Mouse (Mus musculus) hindbrain, embryonic 15.5 days (tissue): ENCODE measurements around the gene Gm37419. TPM values are rescaled to one million over a fixed set of nuclear protein-coding genes. Genes with fewer than 3 reads are reported as not detected.

Experiments used
- ATAC-seq: fragments of 200-750 bp; cut with Nextera tagmentation; 2 replicates; pipeline ENCODE4 v1.8.0; 2017; ENCODE audit warnings: low read depth, moderate number of reproducible peaks, moderate TSS enrichment; ENCODE audit not compliant: low FRiP score
- H3K27ac ChIP-seq: fragments of 300-500 bp; sonication (generic); replicated peaks from 2 replicates; pipeline ENCODE4 v1.5.1; 2015; ENCODE audit warnings: mild to moderate bottlenecking, inconsistent platforms
- H3K27me3 ChIP-seq: fragments of 300-500 bp; sonication (generic); 2 replicates; pipeline ENCODE4 v1.6.1; 2015; ENCODE audit warnings: control low read depth, inconsistent platforms
- H3K36me3 ChIP-seq: fragments of 300-500 bp; sonication (generic); 2 replicates; pipeline ENCODE4 v1.6.1; 2015; ENCODE audit warnings: control low read depth, inconsistent platforms
- H3K4me1 ChIP-seq: fragments of 300-500 bp; sonication (generic); replicated peaks from 2 replicates; pipeline ENCODE4 v1.6.1; 2015; ENCODE audit warnings: control low read depth, inconsistent platforms
- H3K4me2 ChIP-seq: fragments of 300-500 bp; sonication (generic); 2 replicates; pipeline ENCODE4 v1.6.1; 2015; ENCODE audit warnings: moderate library complexity, mild to moderate bottlenecking, inconsistent platforms
- H3K4me3 ChIP-seq: fragments of 300-500 bp; sonication (generic); 2 replicates; pipeline ENCODE4 v1.5.1; 2015; ENCODE audit warnings: mild to moderate bottlenecking, inconsistent platforms
- H3K9ac ChIP-seq: fragments of 300-500 bp; sonication (generic); 2 replicates; pipeline ENCODE4 v1.6.1; 2015; ENCODE audit warnings: inconsistent platforms
- H3K9me3 ChIP-seq: fragments of 300-500 bp; sonication (generic); 2 replicates; pipeline ENCODE4 v1.6.1; 2016; ENCODE audit warnings: control low read depth, inconsistent platforms
- WGBS: fragments of 180-500 bp; shearing (Covaris S2); methylation state at CpG from one replicate; pipeline ENCODE4 v1.1.7; 2015; 5-methylcytosine and 5-hydroxymethylcytosine counted together
- polyA plus RNA-seq: library from polyadenylated mRNA; unstranded; fragments of >200 nt; fragmentation: Nextera tagmentation; extraction: Ambion mirVana; gene quantifications from 2 replicates; pipeline ENCODE4 v1.2.1, GENCODE M21; 2015

Gene Gm37419
- polyA plus RNA-seq, 1 experiment from 2014 or later, result not detected

DNA sequence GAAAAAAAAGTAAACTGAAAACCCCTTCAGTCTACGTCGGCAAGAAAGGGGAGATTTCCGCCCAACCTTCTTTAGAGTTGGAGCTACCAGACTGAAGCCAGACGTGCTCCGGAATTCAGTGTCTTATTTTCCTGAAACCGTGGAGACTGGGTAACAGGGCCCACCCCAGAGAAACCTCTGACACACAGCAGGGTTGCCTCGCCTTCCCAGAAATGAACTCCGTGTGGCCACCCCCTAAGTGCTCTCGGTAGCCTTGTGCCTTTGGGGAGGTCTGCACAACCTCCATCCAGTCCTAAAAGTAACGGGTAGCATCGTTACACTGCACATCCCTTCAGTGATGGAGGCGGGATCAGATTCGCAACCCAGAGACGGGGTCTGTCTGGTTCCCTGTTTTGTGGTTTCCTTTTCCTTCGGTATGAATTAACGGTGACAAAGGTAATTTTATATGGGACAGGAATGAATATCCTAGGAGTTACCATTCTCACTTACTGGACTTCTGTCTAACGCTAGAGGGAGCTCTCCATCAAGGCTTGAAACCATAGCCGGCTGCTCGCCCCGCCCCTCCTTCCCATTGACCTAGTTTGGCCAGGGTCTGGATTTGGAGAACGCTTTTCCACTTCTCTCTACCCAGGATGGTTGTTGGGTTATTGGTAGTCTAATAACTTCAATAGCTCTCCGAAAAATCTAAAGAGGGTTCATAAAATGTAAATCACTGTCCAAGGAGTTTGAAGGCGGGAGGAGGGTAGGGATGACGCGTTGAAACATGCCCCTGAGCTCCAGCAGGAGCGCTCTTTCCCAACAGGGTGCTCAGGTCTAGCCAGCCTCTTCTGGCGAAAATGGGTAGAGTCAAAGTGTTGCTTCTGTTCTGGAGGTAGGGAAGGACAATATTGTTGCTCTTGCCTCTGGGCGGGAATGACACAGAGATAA, 6.1 kb upstream of the Gm37419 start:
- peak overlapping the region; percentile 43 for H3K4me3 ChIP-seq
- H3K4me2 ChIP-seq, result peak overlapping the region; percentile 99
- peak; percentile 80 for ATAC-seq
- no peaks in the 10 kb centered on the region for H3K36me3 ChIP-seq
- peaks cover 63% of the 10 kb centered on the region for H3K4me1 ChIP-seq
- 3% methylated on average over 28 of the region's 28 CpGs for WGBS
- H3K9ac ChIP-seq, result peak overlapping the region; percentile 40; the same call in 1 of the 2 replicates
- 0 out of 2 replicates have a peak overlapping the region, but pooled peaks have one; percentile 45 for H3K27ac ChIP-seq
- H3K27me3 ChIP-seq, result peaks cover 45% of the 10 kb centered on the region
- H3K9me3 ChIP-seq, result no peaks in the 10 kb centered on the region

- under 1% methylated on average over 33 of the region's 33 CpGs for WGBS
- peaks cover 68% of the 10 kb centered on the region for H3K4me1 ChIP-seq
- peak; percentile 35 for ATAC-seq
- peak overlapping the region; percentile 40 for H3K9ac ChIP-seq
- no peaks in the 10 kb centered on the region for H3K9me3 ChIP-seq
- H3K4me2 ChIP-seq, result peak overlapping the region; percentile 99
- H3K4me3 ChIP-seq, result peak overlapping the region; percentile 43
- peak overlapping the region; percentile 45; the same call in 1 of the 2 replicates for H3K27ac ChIP-seq
- H3K27me3 ChIP-seq, result peaks cover 45% of the 10 kb centered on the region
- H3K36me3 ChIP-seq, result no peaks in the 10 kb centered on the region
Measured at GRCm38 (mm10) chr16:23982891-23983588, 5.2 kb upstream of the Gm37419 start.

DNA sequence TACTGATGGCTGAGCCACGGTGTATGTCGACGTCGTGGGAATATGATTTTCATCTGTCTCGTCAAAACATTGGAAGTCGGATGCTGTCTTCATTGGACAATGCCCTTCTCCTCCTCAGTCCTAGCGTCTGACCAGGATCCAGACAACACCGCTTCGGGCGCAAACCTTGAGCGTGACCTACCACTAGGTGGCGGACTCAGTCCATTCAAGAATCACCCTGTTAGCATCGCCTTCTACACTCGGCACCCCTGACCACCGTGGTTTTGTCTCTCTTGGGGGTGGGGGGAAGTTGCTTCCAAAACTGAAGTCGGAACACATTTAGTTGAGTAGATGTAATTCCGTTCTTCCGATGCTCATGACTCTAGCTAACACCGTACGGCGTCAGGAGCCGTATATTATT, 4.1 kb upstream of the Gm37419 start:
- Histone ChIP-seq H3K9ac (peak overlapping the region; percentile 31), H3K36me3 (no peaks in the 10 kb centered on the region), H3K4me1 (peaks cover 68% of the 10 kb centered on the region), H3K4me3 (peak overlapping the region; percentile 34), H3K27me3 (peaks cover 42% of the 10 kb centered on the region), H3K27ac (no peak overlapping the region), H3K4me2 (peak overlapping the region; percentile 99), H3K9me3 (no peaks in the 10 kb centered on the region)
- 2% methylated on average over 22 of the region's 22 CpGs for WGBS
- peak; percentile 40; the same call in 1 of the 2 replicates for ATAC-seq

DNA sequence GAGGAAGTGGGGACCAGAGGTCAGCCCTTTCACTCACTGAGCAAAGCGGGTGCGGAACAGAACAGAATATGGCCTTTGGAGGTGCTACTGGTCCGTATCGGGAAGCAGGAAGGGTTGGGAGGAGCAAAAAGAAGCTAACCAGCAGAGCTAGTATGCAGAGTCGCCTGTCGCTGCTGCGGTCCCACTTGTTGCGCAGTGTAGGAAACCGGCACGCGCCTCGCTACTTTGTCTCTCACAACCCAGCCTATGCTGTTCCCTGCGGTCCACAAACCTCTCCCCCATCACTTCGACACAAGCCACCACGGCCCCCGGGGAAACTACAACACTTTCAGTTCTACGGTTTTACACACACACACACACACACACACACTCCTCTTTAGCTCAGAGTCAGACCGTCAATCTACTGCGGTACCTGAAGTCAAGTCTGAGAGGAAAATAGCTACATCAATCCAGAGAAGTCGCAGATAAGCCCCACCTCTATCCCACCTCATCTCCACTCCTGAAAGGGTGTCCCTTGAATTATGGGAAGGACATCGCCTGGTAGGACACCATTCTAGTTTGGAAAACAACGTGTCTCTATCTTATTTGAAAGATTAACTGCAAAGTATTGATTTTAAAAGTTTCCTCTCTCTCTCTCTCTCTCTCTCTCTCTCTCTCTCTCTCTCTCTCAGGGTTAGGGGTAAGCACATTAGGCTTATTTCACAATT, 3.4 kb upstream of the Gm37419 start:
- under 1% methylated on average over 21 of the region's 22 CpGs for WGBS
- Histone ChIP-seq H3K4me2 (peak overlapping the region; percentile 99), H3K4me3 (peak overlapping the region; percentile 34), H3K36me3 (no peaks in the 10 kb centered on the region), H3K27ac (peak overlapping the region; percentile 31), H3K27me3 (peaks cover 35% of the 10 kb centered on the region), H3K9ac (peak overlapping the region; percentile 31), H3K4me1 (peaks cover 68% of the 10 kb centered on the region), H3K9me3 (no peaks in the 10 kb centered on the region)
- no peak for ATAC-seq

DNA sequence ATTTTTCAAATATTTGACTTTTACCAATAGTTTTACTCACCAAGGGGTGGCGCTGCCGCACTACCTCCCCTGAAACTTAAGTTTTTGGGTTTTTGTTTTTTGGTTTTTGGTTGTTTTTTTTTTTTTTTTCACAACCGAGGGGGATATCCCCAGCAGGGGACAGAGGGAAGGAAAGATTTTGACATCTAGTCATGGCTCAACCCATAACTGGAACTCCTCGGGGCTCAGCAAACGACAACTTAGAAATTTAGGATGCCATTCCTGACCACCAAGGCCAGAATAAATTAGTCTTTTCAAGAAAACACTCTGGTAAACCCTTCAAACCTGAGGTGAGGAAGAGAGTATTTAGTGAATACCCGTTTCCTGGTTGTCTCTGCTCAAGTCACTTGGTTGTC, 2.8 kb upstream of the Gm37419 start:
- Histone ChIP-seq H3K27ac (no peak overlapping the region), H3K36me3 (no peaks in the 10 kb centered on the region), H3K4me3 (peak overlapping the region; percentile 34; the same call in 1 of the 2 replicates), H3K9me3 (no peaks in the 10 kb centered on the region), H3K27me3 (peaks cover 30% of the 10 kb centered on the region), H3K4me2 (peak overlapping the region; percentile 99), H3K9ac (no peak overlapping the region), H3K4me1 (peaks cover 70% of the 10 kb centered on the region)
- WGBS, result 5% methylated on average over 6 of the region's 6 CpGs
- ATAC-seq, result no peak

DNA sequence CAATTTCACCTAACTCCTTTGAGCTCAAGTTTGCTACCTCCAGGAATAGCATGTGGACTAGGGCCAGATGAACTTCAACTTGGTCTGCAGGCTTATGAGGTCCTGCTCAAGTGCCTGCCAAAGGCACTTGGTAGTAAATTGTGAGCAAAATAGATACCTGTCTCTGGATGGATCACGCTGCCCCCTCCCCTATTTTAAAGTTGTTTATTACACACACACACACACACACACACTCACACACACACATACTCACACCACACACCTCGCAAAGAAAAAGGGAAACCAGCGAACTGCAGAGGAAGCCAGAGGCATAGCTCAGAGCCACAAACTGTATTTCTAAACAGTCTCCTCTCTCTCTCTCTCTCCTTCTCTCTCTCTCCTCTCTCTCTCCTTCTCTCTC, 2.1 kb upstream of the Gm37419 start:
- Histone ChIP-seq H3K9ac (no peak overlapping the region), H3K4me2 (peak overlapping the region; percentile 99), H3K27ac (no peak overlapping the region), H3K36me3 (no peaks in the 10 kb centered on the region), H3K4me3 (peak overlapping the region; percentile 81), H3K27me3 (peaks cover 27% of the 10 kb centered on the region), H3K9me3 (no peaks in the 10 kb centered on the region), H3K4me1 (peaks cover 69% of the 10 kb centered on the region)
- no peak for ATAC-seq
- WGBS, result 4% methylated on average over 2 of the region's 3 CpGs

DNA sequence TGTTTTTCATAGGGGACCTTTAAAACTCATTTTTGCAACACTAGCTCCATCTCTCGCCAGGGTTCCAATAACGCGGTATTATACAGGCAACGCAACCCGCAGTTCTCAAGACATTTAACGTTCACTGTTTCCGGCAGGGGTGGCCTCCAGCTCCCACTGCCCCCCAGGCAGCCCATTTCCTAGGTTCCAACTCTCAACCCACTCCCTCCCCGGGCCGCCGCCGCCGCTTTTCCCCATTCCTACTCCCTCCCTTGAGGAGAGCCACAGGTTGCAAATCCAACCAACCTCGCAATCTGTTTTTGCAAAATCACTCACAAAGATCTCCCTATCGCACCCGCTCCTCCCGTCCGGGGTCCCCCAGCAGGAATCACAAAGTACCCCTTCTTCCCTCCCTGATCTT, 1.4 kb upstream of the Gm37419 start:
- H3K36me3 ChIP-seq, result no peaks in the 10 kb centered on the region
- H3K27me3 ChIP-seq, result peaks cover 22% of the 10 kb centered on the region
- H3K9ac ChIP-seq, result peak overlapping the region; percentile 68
- peaks cover 62% of the 10 kb centered on the region for H3K4me1 ChIP-seq
- H3K27ac ChIP-seq, result no peak overlapping the region
- no peaks in the 10 kb centered on the region for H3K9me3 ChIP-seq
- H3K4me2 ChIP-seq, result peak overlapping the region; percentile 99
- peak overlapping the region; percentile 81 for H3K4me3 ChIP-seq
- under 1% methylated on average over 17 of the region's 17 CpGs for WGBS
- no peak for ATAC-seq

DNA sequence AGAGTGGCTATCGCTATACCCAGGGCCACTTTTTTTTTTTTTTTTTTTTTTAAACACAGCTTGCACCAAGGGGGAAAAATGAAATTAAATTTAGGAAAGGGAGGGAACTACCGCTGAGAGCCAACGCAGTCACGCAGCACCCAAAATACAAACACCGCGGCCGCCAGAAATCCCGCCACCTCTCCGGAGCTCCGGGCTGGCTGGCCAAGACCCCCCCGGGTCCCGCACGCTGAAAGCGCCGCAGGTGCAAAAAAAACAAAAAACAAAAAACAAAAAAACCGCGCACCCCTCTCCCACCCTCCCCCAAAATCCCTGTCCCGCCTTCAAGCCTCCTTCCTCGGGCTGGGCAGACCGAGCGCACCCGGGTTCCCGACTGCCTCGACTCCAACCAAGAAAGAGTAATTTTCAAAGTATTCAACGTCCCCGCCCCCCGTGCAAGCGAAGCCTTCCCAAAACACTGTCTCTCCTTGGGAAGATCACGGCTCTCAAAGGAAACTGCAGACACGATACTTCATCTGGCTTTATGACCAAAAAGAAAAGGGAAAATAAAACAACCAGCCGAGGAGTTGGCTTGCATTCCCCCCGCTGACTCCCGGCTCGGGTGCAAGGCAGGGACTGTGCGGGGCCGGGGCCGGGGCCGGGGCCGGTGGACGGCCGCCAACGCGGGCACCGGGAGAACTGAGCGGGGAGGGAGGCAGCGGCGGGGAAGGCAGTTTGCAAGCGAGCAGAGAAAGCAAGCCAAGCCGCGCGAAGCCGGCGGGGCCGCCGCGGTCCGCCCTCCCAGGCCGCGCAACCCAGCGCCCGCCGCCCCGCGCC, 733 bp upstream of the Gm37419 start:
- WGBS, result 1% methylated on average over 60 of the region's 64 CpGs
- no peak for ATAC-seq

GRCm38 (mm10) chr16:23988157-23988465, 171 bp upstream of the Gm37419 start:
- no peaks in the 10 kb centered on the region for H3K36me3 ChIP-seq
- peak overlapping the region; percentile 99 for H3K27ac ChIP-seq
- peak overlapping the region; percentile 99 for H3K4me2 ChIP-seq
- H3K27me3 ChIP-seq, result peaks cover 24% of the 10 kb centered on the region
- no peaks in the 10 kb centered on the region for H3K9me3 ChIP-seq
- WGBS, result under 1% methylated on average over 13 of the region's 13 CpGs
- ATAC-seq, result no peak
- H3K4me3 ChIP-seq, result peak overlapping the region; percentile 81
- H3K9ac ChIP-seq, result peak overlapping the region; percentile 68
- H3K4me1 ChIP-seq, result peaks cover 50% of the 10 kb centered on the region

More for the DNA sequence above, 733 bp upstream of the Gm37419 start:
- H3K4me2 ChIP-seq, result peak overlapping the region; percentile 99
- H3K9me3 ChIP-seq, result no peaks in the 10 kb centered on the region
- H3K4me3 ChIP-seq, result peak overlapping the region; percentile 81
- H3K9ac ChIP-seq, result peak overlapping the region; percentile 68
- peaks cover 24% of the 10 kb centered on the region for H3K27me3 ChIP-seq
- H3K36me3 ChIP-seq, result no peaks in the 10 kb centered on the region
- peak overlapping the region; percentile 99 for H3K27ac ChIP-seq
- peaks cover 56% of the 10 kb centered on the region for H3K4me1 ChIP-seq

- ATAC-seq, result peak; percentile 62
- H3K36me3 ChIP-seq, result no peaks in the 10 kb centered on the region
- peak overlapping the region; percentile 81 for H3K4me3 ChIP-seq
- peaks cover 22% of the 10 kb centered on the region for H3K27me3 ChIP-seq
- H3K9ac ChIP-seq, result peak overlapping the region; percentile 68
- peak overlapping the region; percentile 99 for H3K4me2 ChIP-seq
- H3K27ac ChIP-seq, result peak overlapping the region; percentile 99
- H3K4me1 ChIP-seq, result peaks cover 39% of the 10 kb centered on the region
- WGBS, result 3% methylated on average over 25 of the region's 25 CpGs
- H3K9me3 ChIP-seq, result no peaks in the 10 kb centered on the region
Measured at GRCm38 (mm10) chr16:23989209-23990160, 1.2 kb downstream of the Gm37419 start.
